Mouse (Mus musculus): ENCODE measurements at regions not wholly inside any gene's neighbourhood (a gene's known extent, or its start where the extent isn't known, plus 50 kb on each side); places are given as distances from the start of the nearest gene placed in this dataset.
A peak's percentile ranks its signal among the peaks of the same experiment; 100 is the strongest.

DNA sequence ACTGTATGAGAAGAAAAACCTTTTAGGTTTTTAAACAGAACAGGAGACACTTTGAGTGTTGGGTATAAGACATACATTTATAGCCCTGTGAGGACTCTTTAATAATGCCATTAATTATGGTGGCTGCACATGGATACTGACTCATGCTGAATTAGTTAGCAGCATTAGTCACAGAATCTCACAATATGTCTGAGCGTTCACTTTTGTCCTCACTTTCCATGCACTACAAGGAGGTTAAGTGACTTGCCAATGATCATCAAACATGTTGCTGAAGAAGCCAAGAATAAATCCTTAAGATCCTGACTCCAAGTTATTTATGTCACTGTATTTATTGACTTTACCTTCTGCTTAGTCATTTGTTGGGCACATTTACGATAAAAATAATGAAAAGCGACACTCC lies 105.6 kb upstream of the Atxn7l3b start:
- Histone ChIP-seq H3K27ac (no peak overlapping the region), H3K4me1 (no peaks in the 10 kb centered on the region), H3K36me3 (no peaks in the 10 kb centered on the region), H3K4me2 (replicated peaks) (no peak overlapping the region), H3K27me3 (no peaks in the 10 kb centered on the region), H3K9me3 (replicated peaks) (no peaks in the 10 kb centered on the region), H3K4me3 (no peak overlapping the region), H3K9ac (no peak overlapping the region)
- ATAC-seq (ENCODE audit: low FRiP score): no peak
- 66% methylated on average over 3 of the region's 3 CpGs for WGBS

DNA sequence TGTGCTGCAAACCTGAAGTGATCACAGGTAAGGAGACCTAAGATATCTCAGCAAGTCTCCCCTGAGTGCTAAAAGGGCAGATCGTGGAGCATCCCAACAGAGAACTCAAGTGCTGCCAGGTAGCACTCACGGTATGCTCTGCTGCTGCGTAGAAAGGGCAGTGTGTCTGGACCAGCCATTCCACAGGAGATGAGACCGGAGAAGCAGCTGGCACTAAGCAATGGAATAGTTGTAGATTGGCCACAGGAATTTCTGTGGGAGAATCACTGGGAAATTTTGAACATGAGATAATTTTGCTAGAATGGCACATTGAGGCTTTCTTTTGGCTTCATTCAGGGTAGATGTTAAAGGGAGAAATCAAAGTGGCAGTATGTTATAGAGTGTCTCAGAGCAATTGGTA lies 104.1 kb upstream of the Atxn7l3b start:
- Histone ChIP-seq H3K4me1 (no peaks in the 10 kb centered on the region), H3K9ac (no peak overlapping the region), H3K27ac (no peak overlapping the region), H3K4me3 (no peak overlapping the region), H3K4me2 (replicated peaks) (no peak overlapping the region), H3K9me3 (replicated peaks) (no peaks in the 10 kb centered on the region), H3K36me3 (no peaks in the 10 kb centered on the region), H3K27me3 (no peaks in the 10 kb centered on the region)
- ATAC-seq (ENCODE audit: low FRiP score): no peak
- 89% methylated on average over 4 of the region's 4 CpGs for WGBS

- Histone ChIP-seq H3K9ac (no peak overlapping the region), H3K4me1 (no peaks in the 10 kb centered on the region), H3K4me3 (no peak overlapping the region), H3K9me3 (replicated peaks) (no peaks in the 10 kb centered on the region), H3K27ac (no peak overlapping the region), H3K27me3 (no peaks in the 10 kb centered on the region), H3K36me3 (no peaks in the 10 kb centered on the region), H3K4me2 (replicated peaks) (no peak overlapping the region)
- WGBS: 18% methylated on average over 5 of the region's 5 CpGs
- ATAC-seq (ENCODE audit: low FRiP score): no peak
Observed at GRCm38 (mm10) chr10:113027300-113027699, 98.5 kb upstream of the Atxn7l3b start.

- H3K4me2 ChIP-seq (replicated peaks): no peak overlapping the region
Observed at GRCm38 (mm10) chr10:113024633-113025032, 95.8 kb upstream of the Atxn7l3b start.

GRCm38 (mm10) chr10:113009124-113009523 lies 80.3 kb upstream of the Atxn7l3b start:
- 0 out of 2 replicates have a peak, but pooled peaks have one; percentile 54 for ATAC-seq (ENCODE audit: low FRiP score)
- Histone ChIP-seq H3K9ac (no peak overlapping the region), H3K27ac (no peak overlapping the region), H3K36me3 (no peaks in the 10 kb centered on the region), H3K4me1 (no peaks in the 10 kb centered on the region), H3K4me2 (replicated peaks) (no peak overlapping the region), H3K27me3 (no peaks in the 10 kb centered on the region), H3K4me3 (no peak overlapping the region), H3K9me3 (replicated peaks) (no peaks in the 10 kb centered on the region)
- 18% methylated on average over 3 of the region's 3 CpGs for WGBS

More at GRCm38 (mm10) chr10:113024633-113025032, 95.8 kb upstream of the Atxn7l3b start:
- 69% methylated on average over 1 of the region's 1 CpGs for WGBS
- Histone ChIP-seq H3K4me1 (no peaks in the 10 kb centered on the region), H3K27me3 (no peaks in the 10 kb centered on the region), H3K36me3 (no peaks in the 10 kb centered on the region), H3K4me3 (no peak overlapping the region), H3K27ac (no peak overlapping the region), H3K9ac (no peak overlapping the region), H3K9me3 (replicated peaks) (no peaks in the 10 kb centered on the region)
- ATAC-seq (ENCODE audit: low FRiP score): no peak

DNA sequence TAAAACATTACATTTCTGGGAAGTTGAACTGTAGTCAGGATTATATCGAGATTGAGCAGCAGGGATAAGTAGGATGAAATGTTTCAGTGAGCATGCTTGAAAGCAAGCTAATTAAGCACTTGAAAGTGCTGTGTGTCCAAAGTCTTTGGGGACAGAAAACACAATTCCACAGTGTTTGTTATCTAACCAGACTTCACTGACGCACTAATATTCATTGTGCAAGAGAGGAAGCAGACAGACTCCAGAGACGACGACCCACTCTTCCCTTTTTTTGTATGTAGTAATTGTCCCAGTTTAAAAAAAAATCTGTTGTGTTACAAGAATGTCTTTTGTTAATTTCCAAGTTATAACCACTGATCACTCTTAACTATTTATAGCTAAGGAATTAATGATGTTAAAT lies 61.9 kb upstream of the Atxn7l3b start:
- Histone ChIP-seq H3K4me3 (no peak overlapping the region), H3K9me3 (replicated peaks) (no peaks in the 10 kb centered on the region), H3K36me3 (no peaks in the 10 kb centered on the region), H3K27me3 (no peaks in the 10 kb centered on the region), H3K4me1 (no peaks in the 10 kb centered on the region), H3K4me2 (replicated peaks) (no peak overlapping the region), H3K9ac (no peak overlapping the region), H3K27ac (no peak overlapping the region)
- 80% methylated on average over 4 of the region's 4 CpGs for WGBS
- no peak for ATAC-seq (ENCODE audit: low FRiP score)

GRCm38 (mm10) chr10:112982697-112983096 lies 53.9 kb upstream of the Atxn7l3b start:
- Histone ChIP-seq H3K4me3 (no peak overlapping the region), H3K9me3 (replicated peaks) (no peaks in the 10 kb centered on the region), H3K9ac (no peak overlapping the region), H3K36me3 (no peaks in the 10 kb centered on the region), H3K4me1 (no peaks in the 10 kb centered on the region), H3K4me2 (replicated peaks) (no peak overlapping the region), H3K27me3 (no peaks in the 10 kb centered on the region), H3K27ac (no peak overlapping the region)
- no peak for ATAC-seq (ENCODE audit: low FRiP score)
- WGBS: 88% methylated on average over 1 of the region's 1 CpGs

Data from hindbrain, embryonic 12.5 days (tissue).